Mouse (Mus musculus) ovary, postnatal 14 days (tissue): ENCODE data around the gene Celsr3.

Source experiments
- DNase-seq: peaks from one replicate; pipeline ENCODE4 v3.0.0; 2022; ENCODE audit warnings: low spot score

Celsr3 gene

GRCm38 (mm10) chr9:108854241-108854696 lies 28.1 kb downstream of the Celsr3 start:
- DNase-seq: peak; percentile 66

GRCm38 (mm10) chr9:108855335-108855734 lies 29.2 kb downstream of the Celsr3 start:
- DNase-seq: no peak

GRCm38 (mm10) chr9:108858792-108859527 lies 32.8 kb downstream of the Celsr3 start:
- no peak for DNase-seq
